Mouse (Mus musculus) spleen, adult 2 months (tissue): Measurements from ENCODE around the gene Trpv2. TPM values are rescaled to one million over a fixed set of nuclear protein-coding genes. Genes with fewer than 3 reads are reported as not detected.

Source experiments
- DNase-seq, 2 experiments: peaks; one replicate each; pipeline versions ENCODE4 v3.0.0 to v3.0.0-alpha.2; 2012 to 2021; ENCODE audit warnings: low spot score in 2 of 2, low read depth in 1 of 2
- H3K27ac ChIP-seq: fragments of 200-500 bp; 2 replicates; pipeline ENCODE4 v1.5.1; 2012; ENCODE audit warnings: low read length, inconsistent platforms; ENCODE audit not compliant: insufficient read depth
- H3K27me3 ChIP-seq: fragments of 200-500 bp; 2 replicates; pipeline ENCODE4 v1.6.1; 2012; ENCODE audit warnings: mild to moderate bottlenecking, moderate library complexity, low read length, inconsistent platforms; ENCODE audit not compliant: control insufficient read depth, insufficient read depth
- H3K36me3 ChIP-seq: fragments of 200-500 bp; 2 replicates; pipeline ENCODE4 v1.6.1; 2012; ENCODE audit warnings: mild to moderate bottlenecking, low read length, inconsistent platforms; ENCODE audit not compliant: control insufficient read depth, insufficient read depth
- H3K4me1 ChIP-seq: fragments of 200-500 bp; 2 replicates; pipeline ENCODE4 v1.6.1; 2011; ENCODE audit warnings: inconsistent platforms; ENCODE audit not compliant: control insufficient read depth, insufficient read depth, insufficient read length
- H3K4me3 ChIP-seq: fragments of 200-500 bp; 2 replicates; pipeline ENCODE4 v1.5.1; 2011; ENCODE audit warnings: mild to moderate bottlenecking, inconsistent platforms; ENCODE audit not compliant: insufficient read depth, insufficient read length; ENCODE audit errors: extremely low read depth
- CTCF ChIP-seq: fragments of 200-500 bp; IDR thresholded peaks from 2 replicates; pipeline ENCODE4 v1.5.1; 2011; ENCODE audit warnings: mild to moderate bottlenecking, inconsistent platforms; ENCODE audit not compliant: insufficient read depth, insufficient read length, insufficient replicate concordance; ENCODE audit errors: extremely low read depth
- POLR2A ChIP-seq: fragments of 200-500 bp; IDR thresholded peaks from 2 replicates; pipeline ENCODE4 v1.6.1; 2011; ENCODE audit warnings: low read depth, low read length, inconsistent platforms
- WGBS: fragments of 180-500 bp; shearing (Covaris S2); methylation state at CpG from one replicate; pipeline ENCODE4 v1.1.7; 2018; 5-methylcytosine and 5-hydroxymethylcytosine counted together
- polyA plus RNA-seq: library from polyadenylated mRNA; depleted of rRNA; stranded (reverse); fragments of >200 nt; gene quantifications from 2 replicates; pipeline ENCODE4 v1.2.3, GENCODE M21; 2012

Gene Trpv2
- polyA plus RNA-seq, 1 experiment = 35.4 TPM

DNA sequence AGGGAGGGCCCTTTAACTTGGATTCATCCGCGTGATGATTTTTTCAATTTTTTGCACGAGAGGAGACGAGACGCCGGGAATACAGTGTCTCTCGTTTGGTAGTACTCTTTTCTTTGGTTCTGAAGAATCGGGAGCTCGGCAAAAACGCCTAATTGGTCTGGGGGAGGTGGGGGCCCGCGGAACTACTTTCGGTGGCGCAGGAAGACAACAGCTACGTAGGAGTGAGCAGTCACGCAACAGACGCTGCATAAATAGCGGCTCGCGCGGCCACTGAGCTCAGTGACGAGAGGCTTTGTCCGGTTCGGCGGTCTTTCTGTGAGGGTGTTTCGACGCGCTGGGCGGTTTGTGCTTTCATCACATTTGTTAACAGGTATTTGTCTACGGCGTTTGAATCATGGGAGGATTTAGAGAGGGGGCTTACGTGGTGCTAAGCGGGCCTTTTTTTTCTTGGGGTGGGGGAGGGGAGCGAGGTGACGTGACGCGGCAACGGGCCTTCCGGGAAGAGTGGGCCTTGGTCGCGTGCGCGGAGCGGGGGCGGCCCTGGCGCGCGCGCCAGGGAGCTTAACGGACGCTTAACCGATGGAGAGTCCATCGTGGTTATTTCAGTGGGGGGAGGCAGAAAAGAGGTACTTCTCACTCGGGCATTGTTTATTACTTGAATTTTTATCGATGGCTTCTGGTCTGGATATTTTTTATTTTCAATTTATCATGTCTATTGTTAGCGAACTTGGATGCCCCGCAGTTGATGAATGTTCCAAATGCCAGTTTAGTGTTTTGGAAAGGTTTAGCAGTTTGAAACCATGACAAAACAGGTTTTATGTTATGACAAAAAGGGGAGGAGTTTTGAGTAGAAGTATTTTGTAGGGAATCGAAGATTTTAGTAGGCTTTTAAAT, 22.8 kb upstream of the Trpv2 start:
- peak in 1 of 2 experiments; percentile 80 for DNase-seq
- Histone ChIP-seq H3K27me3 (no peaks in the 10 kb centered on the region), H3K4me3 (peak overlapping the region; percentile 61), H3K27ac (peak overlapping the region; percentile 91), H3K36me3 (peaks cover 12% of the 10 kb centered on the region), H3K4me1 (no peaks in the 10 kb centered on the region)
- TF ChIP-seq CTCF (no peak), POLR2A (peak; percentile 99)
- WGBS = under 1% methylated on average over 58 of the region's 58 CpGs

DNA sequence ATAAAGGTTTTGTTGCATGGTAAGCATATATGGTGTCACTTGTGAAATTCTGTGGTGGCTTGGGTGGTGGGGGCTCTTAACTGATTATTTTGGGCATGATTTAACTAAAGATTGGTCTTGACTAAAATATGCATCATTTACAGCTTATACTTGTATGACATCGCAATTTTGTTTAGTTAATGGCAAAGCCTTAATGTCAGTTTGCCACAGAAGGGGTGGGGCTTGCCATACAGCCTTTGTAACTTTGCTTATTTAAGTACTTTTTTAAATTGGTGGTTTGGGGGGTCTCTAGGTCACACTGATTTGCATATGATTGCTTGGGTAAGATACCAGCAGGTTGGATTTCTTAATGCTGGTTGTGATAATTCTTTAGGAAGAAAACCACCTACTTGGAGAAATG, 21.1 kb upstream of the Trpv2 start:
- 4% methylated on average over 1 of the region's 1 CpGs for WGBS
- no peak for TF ChIP-seq CTCF
- TF ChIP-seq POLR2A = no peak
- Histone ChIP-seq H3K27ac (no peak overlapping the region), H3K4me3 (peak overlapping the region; percentile 19), H3K4me1 (no peaks in the 10 kb centered on the region), H3K36me3 (peaks cover 12% of the 10 kb centered on the region), H3K27me3 (no peaks in the 10 kb centered on the region)
- DNase-seq = no peak

DNA sequence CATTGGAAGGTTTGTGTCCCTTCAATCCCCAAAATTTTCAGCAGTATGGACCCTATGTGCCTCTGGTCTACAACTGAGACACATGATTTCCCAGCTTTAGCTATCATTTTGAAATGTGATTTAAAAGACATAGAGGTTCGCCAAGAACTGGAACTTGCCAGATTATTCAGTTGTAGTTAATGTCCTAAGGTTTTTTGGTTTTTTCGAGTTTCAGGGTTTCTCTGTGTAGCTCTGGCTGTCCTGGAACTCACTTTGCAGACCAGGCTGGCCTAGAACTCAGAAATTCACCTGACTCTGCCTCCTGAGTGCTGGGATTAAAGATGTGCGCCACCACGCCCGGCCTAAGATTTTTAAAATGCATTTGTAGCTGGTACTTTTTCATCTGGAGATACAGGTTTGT, 20.7 kb upstream of the Trpv2 start:
- peaks cover 12% of the 10 kb centered on the region for H3K36me3 ChIP-seq
- H3K4me3 ChIP-seq = peak overlapping the region; percentile 30
- H3K4me1 ChIP-seq = no peaks in the 10 kb centered on the region
- WGBS = 56% methylated on average over 5 of the region's 5 CpGs
- no peak overlapping the region for H3K27ac ChIP-seq
- DNase-seq = no peak
- no peaks in the 10 kb centered on the region for H3K27me3 ChIP-seq
- TF ChIP-seq CTCF (no peak), POLR2A (no peak)

DNA sequence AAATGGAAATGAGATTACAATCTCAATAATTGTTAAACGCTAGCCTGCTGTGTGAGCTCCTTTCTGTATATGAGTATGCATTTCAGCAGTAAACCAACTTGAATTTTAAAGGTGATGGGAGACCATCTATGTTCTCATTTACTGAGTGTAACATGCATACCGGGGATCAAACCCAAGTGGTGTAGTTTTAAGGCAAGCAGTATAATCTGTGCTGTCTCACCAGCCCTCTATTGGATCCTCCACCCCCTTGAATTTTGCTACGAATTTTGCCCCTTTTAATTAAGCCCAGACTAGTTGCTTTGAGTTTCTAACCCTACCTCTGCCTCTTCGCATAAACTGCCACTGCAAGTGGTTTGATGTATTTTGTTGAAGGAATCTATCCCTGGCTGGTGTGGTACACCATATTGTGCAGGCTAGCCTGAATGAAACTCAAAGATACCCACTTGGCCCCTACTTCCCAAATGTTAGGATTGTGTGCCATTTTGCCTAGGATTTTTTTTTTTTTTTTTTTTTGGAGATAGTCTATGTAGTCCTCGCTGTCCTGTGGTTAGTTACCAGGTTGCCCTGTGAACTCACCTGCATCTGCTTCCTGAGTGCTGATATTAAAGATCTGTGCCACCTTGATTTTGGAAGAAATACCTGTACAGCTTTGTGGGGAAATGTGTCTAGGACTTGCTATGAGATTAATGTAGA, 20.0 kb upstream of the Trpv2 start:
- H3K4me1 ChIP-seq = no peaks in the 10 kb centered on the region
- H3K36me3 ChIP-seq = peaks cover 12% of the 10 kb centered on the region
- no peak overlapping the region for H3K27ac ChIP-seq
- H3K4me3 ChIP-seq = no peak overlapping the region
- H3K27me3 ChIP-seq = no peaks in the 10 kb centered on the region
- TF ChIP-seq POLR2A = no peak
- TF ChIP-seq CTCF = no peak
- 45% methylated on average over 5 of the region's 5 CpGs for WGBS
- no peak for DNase-seq

DNA sequence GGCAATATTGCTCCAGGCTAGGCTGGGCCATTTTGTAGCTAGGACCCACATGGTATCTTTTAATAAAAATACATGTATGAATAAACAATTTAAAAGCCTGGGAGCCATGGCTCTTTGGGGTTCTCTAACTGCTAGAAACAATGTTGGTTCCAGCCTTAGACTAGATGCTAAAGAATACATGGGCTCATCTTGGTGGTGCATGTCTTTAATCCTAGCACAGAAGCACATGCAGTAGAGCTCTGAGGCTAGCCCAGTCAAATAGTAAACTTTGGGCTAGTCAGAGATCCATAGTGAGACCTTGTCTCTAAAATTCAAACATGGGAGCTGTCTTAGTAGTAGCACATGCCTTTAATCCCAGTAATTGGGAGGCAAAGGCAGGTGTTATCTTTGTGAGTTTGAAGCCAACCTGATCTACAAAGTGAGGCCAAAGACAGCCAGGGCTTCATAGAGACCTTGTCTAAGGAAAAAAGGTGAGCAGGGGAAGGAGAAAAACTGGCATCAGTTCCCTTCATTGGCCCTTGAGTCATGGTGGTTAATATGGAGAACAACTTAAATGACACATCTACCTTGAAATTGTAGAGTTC, 19.3 kb upstream of the Trpv2 start:
- Histone ChIP-seq H3K4me3 (no peak overlapping the region), H3K27me3 (no peaks in the 10 kb centered on the region), H3K4me1 (no peaks in the 10 kb centered on the region), H3K36me3 (peaks cover 12% of the 10 kb centered on the region), H3K27ac (no peak overlapping the region)
- no peak for DNase-seq
- TF ChIP-seq POLR2A = no peak
- TF ChIP-seq CTCF = no peak

DNA sequence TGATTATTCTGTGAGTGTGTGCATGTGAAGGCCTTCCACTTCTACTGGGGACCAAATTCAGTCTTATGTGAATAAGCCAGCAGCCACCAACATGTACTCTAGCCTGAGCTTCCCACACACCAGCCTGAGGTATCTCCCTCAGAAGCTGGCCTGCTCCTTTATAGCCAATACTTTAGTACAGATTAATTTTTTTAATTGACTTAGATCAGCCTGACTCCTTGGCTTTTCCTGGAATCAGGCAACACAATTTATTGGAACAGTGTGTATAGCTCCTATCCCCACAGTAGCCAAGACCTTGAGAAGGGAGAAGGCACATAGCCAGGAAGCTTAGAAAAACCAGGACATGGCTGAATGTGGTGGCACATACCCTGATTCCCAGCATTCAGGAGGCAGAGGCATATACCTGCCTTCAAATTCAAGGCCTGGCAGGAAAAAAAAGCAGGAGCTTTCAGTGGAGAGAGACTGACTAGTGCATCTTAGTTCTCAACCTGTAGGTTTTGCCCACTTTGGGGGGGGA, 18.3 kb upstream of the Trpv2 start:
- Histone ChIP-seq H3K27me3 (no peaks in the 10 kb centered on the region), H3K4me3 (no peak overlapping the region), H3K27ac (no peak overlapping the region), H3K4me1 (no peaks in the 10 kb centered on the region), H3K36me3 (peaks cover 12% of the 10 kb centered on the region)
- TF ChIP-seq POLR2A (no peak), CTCF (no peak)
- no peak for DNase-seq
